Mouse (Mus musculus) olfactory bulb, adult 2 months (tissue): ENCODE results near the gene Ankrd13d.

Experiments used
- CTCF ChIP-seq: fragments of 200-500 bp; IDR thresholded peaks from 2 replicates; pipeline ENCODE4 v1.5.1; 2012; ENCODE audit warnings: low read depth, mild to moderate bottlenecking, low read length, moderate library complexity; ENCODE audit not compliant: insufficient read depth
- POLR2A ChIP-seq: fragments of 200-500 bp; IDR thresholded peaks from 2 replicates; pipeline ENCODE4 v1.6.1; 2012; ENCODE audit warnings: mild to moderate bottlenecking, low read depth, low read length, moderate library complexity; ENCODE audit not compliant: insufficient read depth

DNA sequence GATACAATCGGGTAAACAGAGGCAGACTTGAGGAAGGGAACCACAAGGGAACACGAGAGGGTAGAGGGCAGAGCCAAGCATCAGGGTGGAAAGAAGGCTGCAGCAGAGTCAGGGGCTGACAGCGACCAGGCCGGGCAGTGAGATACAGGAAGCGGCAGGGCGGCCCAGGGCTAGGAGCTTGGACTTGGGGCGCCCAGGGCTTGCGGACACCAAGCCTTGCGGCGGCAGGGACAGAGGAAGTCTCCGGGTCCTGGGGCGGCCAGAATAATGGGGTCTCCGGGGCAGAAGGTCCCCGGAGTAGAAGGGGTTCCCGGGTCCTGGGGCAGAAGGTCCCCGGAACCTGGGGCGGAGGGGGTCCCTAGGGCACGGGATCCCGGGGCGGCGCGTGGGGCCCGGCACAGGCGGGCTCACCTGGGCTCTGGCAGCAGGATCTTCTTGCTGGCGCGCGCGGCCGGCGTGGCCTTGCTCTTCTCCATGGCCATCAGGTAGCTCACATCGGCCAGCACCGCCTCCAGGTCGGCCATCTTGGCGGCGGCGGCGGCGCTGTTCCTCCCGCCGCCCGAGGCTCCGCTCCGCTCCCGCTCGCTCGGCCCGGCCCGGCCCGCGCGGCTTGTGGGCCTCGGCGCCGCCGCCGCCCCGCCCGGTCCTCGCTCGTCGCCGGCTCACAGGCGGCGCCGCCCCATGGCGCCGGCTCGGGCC, 22.7 kb upstream of the Ankrd13d start:
- TF ChIP-seq CTCF: no peak
- no peak for TF ChIP-seq POLR2A
